Mouse (Mus musculus): ENCODE data around the gene Islr2.

The Islr2 gene

GRCm38 (mm10) chr9:58196610-58197567 is 7.2 kb downstream of the Islr2 start:
- DNase-seq (ENCODE audit: low spot score) = no peak

DNA sequence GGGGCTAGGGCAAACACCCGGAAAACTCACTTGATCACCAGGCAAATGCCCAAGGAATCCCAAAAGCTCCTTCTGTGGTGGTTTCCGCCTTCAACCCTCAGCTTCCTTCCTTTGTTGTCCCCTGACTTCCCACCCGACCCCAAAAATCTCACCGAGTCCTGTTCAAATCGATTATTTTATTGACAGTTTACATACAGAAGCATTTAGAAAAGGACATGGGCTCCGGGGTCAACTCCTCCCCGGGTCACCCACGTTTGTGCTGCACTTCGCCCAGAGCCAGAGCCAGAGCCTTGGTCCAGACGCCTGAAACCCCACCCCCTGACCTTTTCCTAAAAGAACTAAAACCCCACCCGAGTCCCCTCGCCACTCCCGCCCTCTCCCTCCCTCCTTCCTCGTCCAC is 8.0 kb downstream of the Islr2 start:
- no peak for DNase-seq (ENCODE audit: low spot score)

DNA sequence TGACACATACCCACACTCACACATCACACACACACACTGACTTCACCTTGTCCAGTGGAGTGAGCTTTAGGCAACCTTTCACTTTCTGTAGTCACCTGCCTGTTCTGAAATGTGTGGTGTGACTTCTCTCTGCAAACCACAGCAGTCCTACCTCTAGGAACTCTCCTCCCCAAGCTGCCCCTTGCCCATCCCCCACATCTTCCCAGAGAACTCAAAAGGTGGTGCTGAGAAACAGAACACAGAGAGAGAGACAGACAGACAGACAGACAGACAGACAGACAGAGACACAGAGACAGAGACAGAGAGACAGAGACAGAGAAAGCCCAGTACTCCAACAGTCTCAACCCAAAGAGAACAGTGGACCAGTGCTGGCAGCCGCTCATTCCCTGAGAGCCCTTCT is 8.4 kb downstream of the Islr2 start:
- DNase-seq (ENCODE audit: low spot score) = no peak

- no peak for DNase-seq (ENCODE audit: low spot score)
Observed at GRCm38 (mm10) chr9:58194222-58194621, 9.9 kb downstream of the Islr2 start.

DNA sequence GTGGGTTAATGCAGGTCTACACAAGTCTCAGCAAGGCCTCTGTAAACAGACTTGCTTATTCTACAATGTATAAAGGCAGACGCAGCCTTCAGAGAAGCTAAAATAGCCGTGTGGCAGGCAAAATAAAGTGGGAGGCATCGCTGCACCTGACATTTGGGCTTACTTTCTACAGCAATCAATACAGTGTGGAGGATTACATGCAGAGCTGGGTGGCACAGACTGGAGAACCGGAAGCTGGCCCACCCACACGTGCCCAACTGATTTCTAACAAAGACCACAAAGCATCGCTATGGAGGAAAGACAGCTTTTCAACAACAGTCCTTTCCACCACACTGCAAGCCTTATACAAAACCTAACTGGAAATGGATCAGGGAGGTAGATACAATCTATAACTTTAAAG is 19.7 kb downstream of the Islr2 start:
- DNase-seq (ENCODE audit: low spot score) = no peak

- DNase-seq (ENCODE audit: low spot score) = no peak
Observed at GRCm38 (mm10) chr9:58179390-58179789, 24.7 kb downstream of the Islr2 start.

DNA sequence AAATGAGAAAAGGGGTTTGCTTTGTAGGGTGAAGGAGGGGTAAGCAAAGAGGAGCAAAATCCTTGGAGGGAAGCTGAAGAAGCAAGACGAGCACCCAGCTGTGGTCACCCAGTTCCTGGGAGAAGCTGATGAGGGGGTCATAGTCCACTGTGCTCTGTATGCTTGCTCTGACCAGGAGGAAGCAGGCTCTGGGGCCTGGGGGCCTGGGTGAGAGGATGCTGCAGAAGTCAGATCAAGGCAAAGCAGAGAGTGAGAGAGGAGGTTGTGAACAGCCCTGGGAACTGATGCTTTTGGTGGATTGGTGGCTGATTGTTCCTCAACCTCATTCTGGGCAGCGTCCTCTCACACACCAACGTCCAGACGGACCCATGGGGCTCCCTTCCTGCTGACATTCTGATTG is 27.0 kb downstream of the Islr2 start:
- DNase-seq (ENCODE audit: low spot score) = no peak

- DNase-seq (ENCODE audit: low spot score) = no peak
Observed at GRCm38 (mm10) chr9:58175745-58176487, 28.2 kb downstream of the Islr2 start.

DNA sequence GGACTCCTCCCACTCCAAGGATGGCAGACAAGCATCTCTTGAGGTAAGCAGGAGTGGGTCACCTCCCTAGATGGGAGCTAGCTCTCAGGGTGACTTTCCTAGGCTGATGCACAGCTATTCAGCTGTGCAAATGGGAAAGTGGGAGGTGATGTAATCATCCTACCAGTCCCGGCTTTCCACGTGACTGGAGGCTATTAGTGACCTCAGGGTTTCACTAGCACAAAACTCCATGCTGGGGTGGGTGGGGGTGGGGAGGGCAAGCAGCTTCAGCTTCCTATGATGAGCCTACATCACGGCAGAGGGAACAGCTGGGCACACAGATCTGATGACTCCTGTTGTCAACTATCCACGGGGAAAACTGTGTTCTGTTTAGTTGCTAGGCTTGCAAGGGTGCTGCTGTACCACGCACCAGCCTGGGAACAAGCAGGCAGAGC is 29.3 kb downstream of the Islr2 start:
- DNase-seq (ENCODE audit: low spot score) = no peak

DNA sequence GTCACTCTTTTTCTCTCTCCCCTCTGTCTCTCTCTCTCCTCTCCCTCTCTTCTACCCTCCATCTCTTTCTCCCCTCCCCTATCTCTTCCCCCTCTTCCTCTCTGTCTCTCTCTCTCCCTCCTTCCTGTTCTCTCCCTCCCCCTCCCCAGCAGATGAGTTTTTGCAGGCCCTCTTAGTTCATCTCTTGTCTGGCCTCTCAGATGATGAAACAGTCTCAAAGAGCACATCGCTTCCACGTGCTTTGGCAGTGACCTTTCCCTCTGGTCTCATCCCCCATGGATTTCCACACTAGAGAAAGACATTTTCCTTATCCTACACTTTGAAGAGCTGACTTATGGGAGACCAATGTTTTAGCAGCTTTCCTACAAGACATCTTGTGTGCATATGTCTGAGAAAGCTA is 31.3 kb downstream of the Islr2 start:
- no peak for DNase-seq (ENCODE audit: low spot score)

DNA sequence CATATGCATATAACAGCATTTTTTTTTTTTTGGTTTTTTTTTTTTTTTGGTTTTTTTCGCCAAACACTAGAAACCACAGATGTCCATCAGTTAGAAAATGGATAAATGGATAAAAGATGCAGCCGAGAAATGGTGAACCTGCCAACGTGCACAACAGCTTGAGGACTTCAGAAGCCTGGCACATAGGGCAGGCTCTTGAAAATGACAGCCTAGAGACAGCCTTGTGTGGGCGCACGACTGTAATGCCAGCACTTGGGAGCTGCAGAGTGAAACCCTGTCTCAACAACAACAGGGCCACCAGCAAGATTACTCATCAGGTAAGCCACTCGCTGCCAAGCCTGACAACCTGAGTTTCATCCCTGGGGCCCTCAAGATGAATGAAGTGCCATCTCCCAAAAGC is 34.7 kb downstream of the Islr2 start:
- no peak for DNase-seq (ENCODE audit: low spot score)

- DNase-seq (ENCODE audit: low spot score) = no peak
Observed at GRCm38 (mm10) chr9:58168880-58169279, 35.2 kb downstream of the Islr2 start.

DNA sequence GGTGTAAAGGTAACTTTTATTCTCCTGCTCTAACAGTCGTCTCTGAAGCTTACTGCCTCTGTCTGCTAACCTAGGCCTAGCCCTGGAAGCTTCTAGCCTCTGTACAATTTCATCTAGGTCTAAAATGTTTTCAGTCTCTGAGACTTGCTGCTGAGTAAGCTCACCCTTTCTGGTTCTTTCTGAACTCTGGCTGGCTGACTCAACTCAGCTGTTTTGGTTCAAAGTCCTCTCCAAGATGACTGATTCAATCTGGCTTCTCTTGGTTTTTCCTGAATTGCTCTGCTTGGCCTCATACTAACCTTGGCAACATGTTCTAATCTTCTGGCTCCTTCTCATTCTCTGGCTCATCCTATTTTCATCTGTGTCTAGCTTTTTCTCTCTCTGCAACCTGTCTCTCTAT is 38.3 kb downstream of the Islr2 start:
- no peak for DNase-seq (ENCODE audit: low spot score)

DNA sequence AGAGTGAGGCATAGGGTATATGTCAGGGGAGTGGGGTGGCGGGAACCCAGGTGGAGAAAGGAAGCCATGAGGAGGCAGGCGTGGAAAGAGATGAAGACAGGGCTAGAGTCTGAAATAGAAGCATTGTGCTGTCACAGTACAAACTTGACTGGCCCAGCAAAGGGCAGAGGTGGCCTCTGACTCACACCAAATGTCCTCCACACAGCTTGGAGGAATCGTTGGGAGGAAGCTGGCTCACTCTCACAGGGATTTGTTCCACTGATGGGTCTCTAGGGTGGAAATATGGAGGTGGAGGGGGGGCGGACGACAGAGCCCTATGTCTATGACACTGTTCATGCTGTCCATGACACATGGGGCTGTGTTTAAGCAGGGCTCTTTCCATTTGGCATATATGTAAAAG is 41.0 kb downstream of the Islr2 start:
- no peak for DNase-seq (ENCODE audit: low spot score)

DNA sequence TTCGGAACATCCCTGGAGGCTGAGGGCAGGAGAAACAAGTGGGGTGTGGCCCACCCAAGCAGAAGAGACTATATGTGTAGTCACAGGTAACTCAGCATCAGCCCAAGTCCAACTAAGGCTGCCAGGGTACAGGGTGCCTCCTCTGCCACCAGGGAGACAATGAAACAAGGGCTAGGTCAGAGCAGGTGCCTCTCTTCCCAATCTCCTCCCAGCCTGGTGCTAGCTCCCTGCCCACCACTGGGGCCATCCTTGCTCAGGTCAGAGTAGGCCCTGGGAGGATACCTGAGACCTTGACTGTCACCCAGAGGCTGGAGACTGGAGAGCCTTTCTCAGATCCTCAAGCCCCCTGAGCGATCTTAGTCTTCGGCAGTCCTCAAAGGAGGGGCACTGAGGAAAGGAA is 41.9 kb downstream of the Islr2 start:
- DNase-seq (ENCODE audit: low spot score) = no peak

GRCm38 (mm10) chr9:58160315-58160714 is 43.8 kb downstream of the Islr2 start:
- DNase-seq (ENCODE audit: low spot score) = no peak

- no peak for DNase-seq (ENCODE audit: low spot score)
Observed at GRCm38 (mm10) chr9:58159855-58160254, 44.3 kb downstream of the Islr2 start.

DNA sequence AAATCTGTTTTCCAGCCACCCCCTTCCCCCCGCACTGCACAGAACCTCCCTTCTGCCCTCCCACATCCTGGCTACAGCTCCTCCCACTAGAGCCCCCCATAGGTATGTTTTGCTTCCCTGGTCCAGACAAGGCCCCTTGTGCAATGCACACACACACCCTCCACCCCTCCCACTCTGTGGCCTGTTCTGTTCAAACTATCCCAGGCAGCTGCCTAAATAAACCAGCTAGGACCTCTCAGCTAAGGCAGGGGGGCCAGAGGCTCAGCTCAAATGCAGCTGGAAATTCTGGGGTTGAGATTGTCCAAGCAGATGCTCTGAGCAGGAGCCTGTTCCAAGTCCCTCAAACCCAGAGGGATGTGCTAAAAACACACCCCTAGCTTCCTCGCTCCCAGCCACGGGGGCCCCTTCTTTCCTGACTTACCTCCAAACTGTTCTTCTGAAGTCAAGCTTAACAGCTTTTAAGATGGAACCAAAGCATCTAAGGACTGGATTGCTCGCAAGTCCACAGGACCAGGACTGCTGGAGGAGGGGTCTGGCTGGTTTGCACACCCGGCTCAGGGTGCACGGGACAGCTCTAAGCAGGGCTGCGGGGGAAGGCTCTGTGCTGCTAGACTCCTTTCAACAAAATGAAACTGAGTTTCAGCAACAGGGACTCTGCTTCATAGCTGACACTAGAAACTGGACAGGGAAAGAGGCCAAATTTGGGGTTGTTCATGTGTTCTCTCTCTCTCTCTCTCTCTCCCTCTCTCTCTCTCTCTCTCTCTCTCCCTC is 45.4 kb downstream of the Islr2 start:
- no peak for DNase-seq (ENCODE audit: low spot score)

DNA sequence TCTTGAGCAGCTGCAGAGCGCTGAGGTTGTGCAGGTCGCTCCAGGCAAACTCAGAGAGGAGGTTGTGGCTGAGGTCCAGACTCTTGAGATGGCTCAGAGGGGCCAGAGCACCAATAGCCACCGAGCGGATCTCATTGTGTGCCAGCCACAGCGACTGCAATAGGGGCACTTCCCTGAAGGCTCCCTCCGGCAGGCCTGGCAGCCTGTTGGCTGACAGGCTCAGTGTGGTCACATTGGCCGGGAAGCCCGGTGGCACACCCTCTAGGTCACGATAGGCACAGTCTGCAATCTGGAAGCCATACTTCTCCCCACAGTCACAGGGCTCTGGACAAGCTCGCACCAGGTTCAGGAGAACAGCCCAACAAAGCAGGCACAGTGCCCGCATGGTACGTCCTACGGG is 46.3 kb downstream of the Islr2 start:
- no peak for DNase-seq (ENCODE audit: low spot score)

DNA sequence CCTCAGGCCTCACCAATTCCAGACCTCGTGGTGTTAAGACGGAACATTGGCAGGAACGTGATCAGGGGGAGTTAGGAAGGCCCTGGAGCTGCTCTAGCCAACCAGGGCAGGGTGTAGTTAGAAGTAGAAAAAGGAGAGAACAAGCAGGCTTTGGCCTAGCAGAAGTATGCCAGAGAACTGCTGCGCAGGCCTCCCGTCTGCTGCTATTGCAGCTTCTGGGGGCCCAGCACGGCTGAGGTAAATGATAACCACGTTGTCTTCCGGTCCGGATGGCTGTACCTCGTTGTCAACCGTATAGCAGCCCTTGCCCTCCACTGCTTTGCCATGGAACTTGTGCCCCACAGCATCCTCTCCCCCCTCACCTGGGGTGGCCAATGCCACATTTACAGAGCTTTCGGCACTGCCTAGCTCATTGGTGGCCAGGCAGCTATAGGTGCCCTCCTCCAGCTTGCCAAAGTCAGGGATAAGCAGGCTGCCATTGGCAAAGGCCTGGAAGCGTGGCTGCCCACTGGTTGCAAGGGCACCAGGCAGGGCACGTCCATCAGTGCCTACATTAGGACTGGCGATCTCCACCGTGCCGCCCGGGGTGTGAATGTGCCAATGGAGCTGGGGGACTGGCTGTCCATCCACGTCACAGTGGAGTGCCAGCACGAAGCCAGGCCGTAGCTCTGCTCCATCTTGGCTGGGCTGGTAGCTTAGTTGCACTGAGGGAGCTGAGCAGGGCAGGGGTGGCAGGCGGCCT is 47.1 kb downstream of the Islr2 start:
- DNase-seq (ENCODE audit: low spot score) = no peak

DNA sequence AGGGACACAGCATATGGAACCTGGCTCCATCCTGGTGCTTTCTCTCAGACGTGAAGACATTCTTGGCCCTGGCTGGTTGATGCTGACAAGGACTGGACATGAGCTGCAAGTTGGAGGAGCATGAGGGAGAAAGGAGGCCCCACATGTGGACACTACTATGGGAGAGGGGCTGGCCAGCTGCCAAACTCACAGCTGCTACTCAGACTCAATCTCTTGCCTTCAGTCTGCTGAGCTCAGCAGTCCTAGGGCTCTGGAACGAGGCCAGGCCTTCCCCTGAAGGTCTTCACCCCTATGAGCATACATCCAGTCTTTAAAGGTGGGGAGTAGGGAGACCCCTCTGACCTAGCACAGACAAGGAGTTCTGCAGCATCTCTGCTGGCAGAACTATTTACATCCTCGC is 48.8 kb downstream of the Islr2 start:
- DNase-seq (ENCODE audit: low spot score) = no peak

GRCm38 (mm10) chr9:58153095-58153494 is 51.0 kb downstream of the Islr2 start:
- DNase-seq (ENCODE audit: low spot score) = no peak

Data from spleen, adult 12 weeks (tissue).